Mouse (Mus musculus): ENCODE data around the gene Hps3.

DNA sequence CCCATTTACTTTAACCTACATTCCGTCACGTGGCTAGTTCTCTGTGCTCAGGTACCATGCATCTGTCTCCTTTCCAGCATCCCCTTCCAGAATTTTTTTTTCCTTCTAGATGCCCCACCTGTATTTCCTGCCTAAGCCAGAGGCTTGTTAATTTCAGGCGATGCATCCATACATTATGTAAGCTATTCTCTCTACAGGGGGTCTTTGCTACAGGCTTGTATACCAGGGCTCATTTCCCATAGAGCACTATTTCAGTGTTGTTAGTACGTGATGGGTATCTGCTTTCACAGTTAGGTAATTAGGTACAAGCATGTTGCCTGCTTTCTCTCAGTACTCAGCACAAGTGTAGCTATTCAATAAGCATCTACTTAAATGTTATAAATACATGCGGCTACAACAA lies 7.3 kb downstream of the Hps3 start:
- no peak for TF ChIP-seq CTCF (conservative IDR thresholded peaks at IDR 0.05; ENCODE audit: low read length)
- TF ChIP-seq NANOG (IDR thresholded peaks at IDR 0.05; ENCODE audit: borderline replicate concordance, low read length) = no peak
- TF ChIP-seq POU5F1 (IDR thresholded peaks at IDR 0.05; ENCODE audit: borderline replicate concordance, low read length) = no peak

Measured in E14TG2a.4 (cell line).